Mouse (Mus musculus) adrenal gland, adult 2 months (tissue): ENCODE measurements around the gene Gm43302. TPM values are rescaled to one million over a fixed set of nuclear protein-coding genes. Genes with fewer than 3 reads are reported as not detected.
"Not testable (repeated sequence)": the region's sequence is repeated elsewhere in the genome, so short reads cannot be mapped to it uniquely, and the experiment has no call there.

Source experiments
- DNase-seq: peaks from one replicate; pipeline ENCODE4 v3.0.0; 2021
- polyA plus RNA-seq: library from polyadenylated mRNA; depleted of rRNA; stranded (reverse); fragments of >200 nt; gene quantifications from 2 replicates; pipeline ENCODE4 v1.2.3, GENCODE M21; 2012; rRNA removed
- total RNA-seq, 2 experiments: library from RNA; stranded (reverse); gene quantifications; 2 replicates each; pipeline ENCODE4 v1.2.3; 2021

Gene Gm43302
- total and polyA plus RNA-seq, 3 experiments: 0.07 to 2.3 TPM; not detected in 1

DNA sequence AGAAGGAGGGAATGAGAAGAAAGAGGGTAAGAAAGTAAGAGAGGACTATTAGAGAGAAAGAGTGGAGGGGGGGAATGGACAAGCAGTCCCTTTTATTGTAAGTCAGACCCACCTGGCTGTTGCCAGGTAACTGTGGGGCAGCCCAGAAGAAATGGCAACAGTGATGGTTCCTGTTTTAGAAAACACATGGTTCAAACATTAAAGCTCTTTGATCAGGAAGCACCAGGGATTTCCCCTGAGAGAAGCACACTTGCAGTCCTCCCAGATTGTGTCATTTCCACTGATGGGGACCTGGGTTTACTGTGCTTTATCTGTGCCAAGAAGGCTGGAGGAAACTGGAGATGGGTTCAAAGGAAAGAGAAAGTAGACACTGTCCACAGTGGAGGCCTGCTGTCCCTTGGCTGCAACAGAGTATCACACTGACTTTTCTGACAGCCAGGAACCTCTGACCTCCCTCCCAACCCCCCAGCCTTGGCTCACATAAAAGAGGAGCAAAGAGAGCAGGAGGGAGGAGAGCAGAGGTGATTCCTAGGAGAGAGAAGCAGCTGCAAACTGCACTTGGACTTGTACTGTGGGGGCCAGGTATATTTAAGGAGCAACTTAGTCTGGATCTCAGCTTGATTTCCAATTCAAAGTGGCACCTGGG, 95.5 kb downstream of the Gm43302 start:
- DNase-seq: peak; percentile 6

DNA sequence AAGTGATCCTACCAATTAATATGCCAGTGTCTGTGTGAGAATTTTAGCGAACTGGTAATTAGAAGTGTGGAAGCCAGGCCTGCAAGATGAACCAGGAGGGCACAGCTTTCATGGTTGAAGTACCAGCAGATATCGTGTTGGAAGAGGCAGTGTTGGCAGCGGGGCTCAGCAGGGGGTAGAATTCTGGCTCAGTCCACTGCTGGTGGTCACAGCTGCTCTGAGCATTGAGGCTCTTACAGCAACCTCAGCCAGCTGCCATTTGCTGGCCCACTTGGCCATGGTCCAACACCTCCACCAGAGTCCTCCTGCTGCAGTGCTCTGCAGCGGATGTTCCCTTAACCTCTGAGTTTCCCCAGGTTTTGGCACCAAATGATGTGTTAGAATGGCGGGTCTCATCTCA, 97.2 kb downstream of the Gm43302 start:
- not testable (repeated sequence) for DNase-seq

GRCm38 (mm10) chr5:105192536-105192935, 101.0 kb downstream of the Gm43302 start:
- not testable (repeated sequence) for DNase-seq

DNA sequence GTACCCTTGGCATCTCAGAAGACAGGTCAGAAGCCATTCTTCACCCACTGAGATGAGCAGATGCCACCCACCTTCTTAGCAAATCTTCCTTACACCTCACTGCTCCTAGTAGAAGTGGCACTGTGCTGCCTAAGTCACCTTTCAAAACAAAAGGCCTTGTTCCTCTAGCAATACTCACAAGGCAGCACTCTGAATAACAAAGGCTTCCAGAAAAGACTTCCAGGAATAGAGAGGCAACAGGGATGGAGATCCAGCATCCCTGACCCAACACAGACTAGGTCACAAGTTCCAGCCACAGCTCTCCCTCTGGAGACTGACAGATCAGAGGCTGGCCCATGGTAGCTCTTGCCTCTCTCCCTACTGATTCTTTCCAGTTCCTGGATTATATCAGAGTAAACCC, 112.0 kb downstream of the Gm43302 start:
- no peak for DNase-seq

Other genes with a start within 250 kb of the Gm43302 start
- 1 to 10 TPM; 8.5 to 8.7 TPM for gene Gbp9, start 154.2 kb downstream of the Gm43302 start, total RNA-seq
- 1.5 and 1.9 TPM in 2 replicates for gene Gbp9, start 154.2 kb downstream of the Gm43302 start, polyA plus RNA-seq
- under 1 TPM; 0.40 to 0.52 TPM for gene Gbp8, start 154.2 kb downstream of the Gm43302 start, total RNA-seq
- 0.20 and 0.24 TPM in 2 replicates for gene Gbp8, start 154.2 kb downstream of the Gm43302 start, polyA plus RNA-seq
- 1 to 10 TPM; 3.9 to 4.8 TPM for gene Gbp4, start 154.1 kb downstream of the Gm43302 start, total RNA-seq
- 2.9 and 3.7 TPM in 2 replicates for gene Gbp4, start 154.1 kb downstream of the Gm43302 start, polyA plus RNA-seq
- gene Gbp10, start 54.2 kb downstream of the Gm43302 start, total RNA-seq: 1 to 10 TPM in 1 of 2 experiments, under 1 TPM in 1; 0.17 to 1.8 TPM
- 0.20 and 0.51 TPM in 2 replicates for gene Gbp10, start 54.2 kb downstream of the Gm43302 start, polyA plus RNA-seq
- 10 to 100 TPM; 15.0 to 19.5 TPM for gene Gbp6, start within 50 bp of the Gm43302 start, total RNA-seq
- 1.4 and 1.5 TPM in 2 replicates for gene Gbp6, start within 50 bp of the Gm43302 start, polyA plus RNA-seq
- gene Lrrc8b, start 122.1 kb upstream of the Gm43302 start, total RNA-seq: 100 to 1,000 TPM in 1 of 2 experiments, 10 to 100 TPM in 1; 82.8 to 115 TPM
- gene Lrrc8b, start 122.1 kb upstream of the Gm43302 start, polyA plus RNA-seq: 23.9 and 38.7 TPM in 2 replicates
- 10 to 100 TPM; 21.5 to 25.9 TPM for gene Lrrc8c, start 225.7 kb upstream of the Gm43302 start, total RNA-seq
- gene Lrrc8c, start 225.7 kb upstream of the Gm43302 start, polyA plus RNA-seq: 43.5 and 63.9 TPM in 2 replicates